In the genomic region with DNA sequence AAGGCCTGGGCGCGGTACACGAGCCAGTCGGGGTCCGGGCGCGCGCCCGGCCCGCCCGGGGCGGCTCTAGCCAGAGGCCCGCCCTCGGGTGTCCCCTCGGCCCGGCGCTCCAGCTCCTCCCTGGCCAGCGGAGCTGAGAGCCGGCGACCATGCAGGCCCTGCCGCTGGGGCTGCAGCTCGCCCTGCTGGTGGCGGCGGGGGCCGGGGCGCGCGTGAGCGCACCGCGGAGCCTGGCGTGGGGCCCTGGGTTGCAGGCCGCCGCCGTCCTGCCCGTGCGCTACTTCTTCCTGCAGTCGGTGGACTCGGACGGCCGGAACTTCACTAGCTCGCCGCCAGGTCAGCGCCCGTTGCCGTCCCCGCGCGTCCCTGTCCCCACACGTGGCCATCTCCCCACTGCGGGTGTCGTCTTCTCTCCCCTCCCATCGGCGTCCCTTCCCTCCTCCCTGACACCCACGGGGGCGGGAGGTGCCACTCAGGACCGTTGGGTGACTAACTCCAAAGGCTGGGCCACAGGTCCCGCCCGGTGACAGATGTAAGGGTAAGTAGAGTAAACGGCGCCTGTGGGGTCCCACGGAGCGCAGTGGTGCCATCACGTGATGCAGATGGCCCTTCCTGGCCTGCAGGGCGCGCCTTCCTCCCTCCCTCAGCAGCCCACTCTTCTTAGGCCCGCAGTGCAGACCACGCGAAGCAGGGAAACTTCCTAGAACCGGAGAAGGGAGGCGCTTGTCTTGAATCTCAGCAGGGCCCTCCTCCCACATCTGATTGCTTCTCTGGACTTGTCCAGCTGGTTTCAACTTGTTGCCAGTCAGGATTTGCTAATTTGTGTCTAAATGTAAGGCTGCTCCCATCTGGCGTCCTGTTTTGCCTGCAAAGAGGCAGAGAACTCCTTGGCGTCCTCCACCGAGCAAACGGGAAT, we compare ENCODE assay signal across 7 mouse cellular contexts. TPM values are rescaled to one million over a fixed set of nuclear protein-coding genes. Genes with fewer than 3 reads are reported as not detected.
A peak's percentile ranks its signal among the peaks of the same experiment; 100 is the strongest.
DNase-seq lines count a peak whose midpoint lies in the region; ATAC-seq lines count a peak whose summit lies in the region.

TSS of gene Kdelc2 (plus strand) at position 75 of the 916 bp plus-strand sequence.

- H3K36me3 ChIP-seq in embryonic facial prominence, embryonic 10.5 days (replicated peaks), result no peaks in the 10 kb centered on the region
- no peaks in the 10 kb centered on the region for H3K36me3 ChIP-seq in limb, embryonic 10.5 days
- no peaks in the 10 kb centered on the region for H3K36me3 ChIP-seq in midbrain, embryonic 12.5 days

- peaks cover 9% of the 10 kb centered on the region for H3K4me1 ChIP-seq in embryonic facial prominence, embryonic 10.5 days
- peaks cover 15% of the 10 kb centered on the region for H3K4me1 ChIP-seq in limb, embryonic 10.5 days
- H3K4me1 ChIP-seq in midbrain, embryonic 12.5 days, result peaks cover 10% of the 10 kb centered on the region

- peak within 1 kb of the TSS; percentile 77 for H3K9ac ChIP-seq in midbrain, embryonic 12.5 days (replicated peaks)

- under 1% methylated on average over 75 of the region's 75 CpGs for WGBS in embryonic facial prominence, embryonic 10.5 days
- under 1% methylated on average over 75 of the region's 75 CpGs for WGBS in limb, embryonic 10.5 days
- 0% methylated on average over 69 of the region's 75 CpGs for WGBS in midbrain, embryonic 12.5 days

- peak within 1 kb of the TSS; percentile 98 for H3K27ac ChIP-seq in embryonic facial prominence, embryonic 10.5 days (replicated peaks)
- H3K27ac ChIP-seq in limb, embryonic 10.5 days, result peak within 1 kb of the TSS; percentile 97
- H3K27ac ChIP-seq in midbrain, embryonic 12.5 days (replicated peaks), result peak within 1 kb of the TSS; percentile 81

- peak; percentile 95 for ATAC-seq in midbrain, embryonic 12.5 days (ENCODE audit: low FRiP score, low read depth)

- peak within 1 kb of the TSS; percentile 97 for H3K4me2 ChIP-seq in midbrain, embryonic 12.5 days (replicated peaks)

- H3K4me3 ChIP-seq in embryonic facial prominence, embryonic 10.5 days, result peak within 1 kb of the TSS; percentile 87
- peak within 1 kb of the TSS; percentile 84 for H3K4me3 ChIP-seq in limb, embryonic 10.5 days
- peak within 1 kb of the TSS; percentile 75 for H3K4me3 ChIP-seq in midbrain, embryonic 12.5 days

- peak; percentile 70 for DNase-seq in adrenal gland, postnatal 25 days
- peak; percentile 90 for DNase-seq in embryonic facial prominence, embryonic 10.5 days (ENCODE audit: low spot score)
- DNase-seq in heart, adult 11 months, result peak; percentile 99
- DNase-seq in kidney, adult 11 months, result peak; percentile 84
- DNase-seq in limb, embryonic 10.5 days (ENCODE audit: low spot score), result peak; percentile 84
- peak; percentile 81 for DNase-seq in skeletal muscle tissue, adult 2 months (ENCODE audit: low read depth, low spot score)

- no peaks in the 10 kb centered on the region for H3K27me3 ChIP-seq in embryonic facial prominence, embryonic 10.5 days (replicated peaks; ENCODE audit: low read depth, poor library complexity, severe bottlenecking)
- no peaks in the 10 kb centered on the region for H3K27me3 ChIP-seq in limb, embryonic 10.5 days (ENCODE audit: low read depth, poor library complexity, severe bottlenecking)
- no peaks in the 10 kb centered on the region; the same call in 1 of the 2 replicates for H3K27me3 ChIP-seq in midbrain, embryonic 12.5 days

- no peaks in the 10 kb centered on the region for H3K9me3 ChIP-seq in embryonic facial prominence, embryonic 10.5 days
- no peaks in the 10 kb centered on the region for H3K9me3 ChIP-seq in limb, embryonic 10.5 days (replicated peaks)
- H3K9me3 ChIP-seq in midbrain, embryonic 12.5 days, result no peaks in the 10 kb centered on the region

RNA-seq across cellular contexts. Expression of gene Kdelc2, which starts in this region (rescaled TPM):
- 11.8 and 13.3 TPM in 2 replicates for total RNA-seq in adrenal gland, postnatal 25 days (2021)
- 9.7 and 10.3 TPM in 2 replicates for polyA plus RNA-seq in embryonic facial prominence, embryonic 10.5 days (2016; fragmentation: Nextera tagmentation; extraction: Ambion mirVana)
- 9.3 and 10.3 TPM in 2 replicates for polyA plus RNA-seq in limb, embryonic 10.5 days (2016; fragmentation: Nextera tagmentation; extraction: Ambion mirVana)
- 9.8 and 10.4 TPM in 2 replicates for polyA plus RNA-seq in midbrain, embryonic 12.5 days (2016; fragmentation: Nextera tagmentation; extraction: Ambion mirVana)

Comparison
In these comparisons a context has a peak if more than half of its experiments do, and no peak if none do; other contexts are left out.
1. Peak in every context shown above with its lines: DNase-seq, ATAC-seq, H3K4me3 ChIP-seq and H3K27ac ChIP-seq.